Mouse (Mus musculus) lung, embryonic 14.5 days (tissue): ENCODE data around the gene Igsf8. TPM values are rescaled to one million over a fixed set of nuclear protein-coding genes. Genes with fewer than 3 reads are reported as not detected.
A peak's percentile ranks its signal among the peaks of the same experiment; 100 is the strongest.

Experiments used
- ATAC-seq: fragments of 200-750 bp; cut with Nextera tagmentation; 2 replicates; pipeline ENCODE4 v1.8.0; 2017; ENCODE audit warnings: mild to moderate bottlenecking, moderate TSS enrichment, moderate library complexity; ENCODE audit not compliant: insufficient read depth
- DNase-seq: peaks from one replicate; pipeline ENCODE4 v3.0.0-alpha.2; 2015
- H3K27ac ChIP-seq: fragments of 300-500 bp; sonication (generic); 2 replicates; pipeline ENCODE4 v1.5.1; 2014; ENCODE audit warnings: low read depth, mild to moderate bottlenecking, moderate library complexity
- H3K27me3 ChIP-seq: fragments of 300-500 bp; sonication (generic); 2 replicates; pipeline ENCODE4 v1.6.1; 2014; ENCODE audit warnings: low read length, control low read depth; ENCODE audit not compliant: insufficient read depth
- H3K36me3 ChIP-seq: fragments of 300-500 bp; sonication (generic); 2 replicates; pipeline ENCODE4 v1.6.1; 2014; ENCODE audit warnings: control low read depth; ENCODE audit not compliant: insufficient read depth
- H3K4me1 ChIP-seq: fragments of 300-500 bp; sonication (generic); 2 replicates; pipeline ENCODE4 v1.6.1; 2014; ENCODE audit warnings: antibody characterized with exemption, control low read depth; ENCODE audit not compliant: insufficient read depth
- H3K4me2 ChIP-seq: fragments of 300-500 bp; sonication (generic); 2 replicates; pipeline ENCODE4 v1.6.1; 2014; ENCODE audit warnings: mild to moderate bottlenecking
- H3K4me3 ChIP-seq: fragments of 300-500 bp; sonication (generic); 2 replicates; pipeline ENCODE4 v1.5.1; 2014; ENCODE audit warnings: low read depth, low read length
- H3K9ac ChIP-seq: fragments of 300-500 bp; sonication (generic); 2 replicates; pipeline ENCODE4 v1.6.1; 2014
- H3K9me3 ChIP-seq: fragments of 300-500 bp; sonication (generic); 2 replicates; pipeline ENCODE4 v1.6.1; 2016; ENCODE audit warnings: low read depth, low read length, control low read depth
- CTCF ChIP-seq: IDR thresholded peaks from 2 replicates; pipeline ENCODE4 v1.5.1; 2016; ENCODE audit warnings: antibody characterized with exemption, low read depth
- WGBS: fragments of 180-500 bp; shearing (Covaris S2); extraction: QIAGEN DNeasy Blood & Tissue Kit; methylation state at CpG from one replicate; pipeline ENCODE4 v1.1.7; 2014; 5-methylcytosine and 5-hydroxymethylcytosine counted together
- polyA plus RNA-seq: library from polyadenylated mRNA; unstranded; fragments of >200 nt; fragmentation: Nextera tagmentation; extraction: Ambion mirVana; gene quantifications from 2 replicates; pipeline ENCODE4 v1.2.1, GENCODE M21; 2014

The Igsf8 gene
- polyA plus RNA-seq, 1 experiment from 2014 or later, result 47.8 TPM

DNA sequence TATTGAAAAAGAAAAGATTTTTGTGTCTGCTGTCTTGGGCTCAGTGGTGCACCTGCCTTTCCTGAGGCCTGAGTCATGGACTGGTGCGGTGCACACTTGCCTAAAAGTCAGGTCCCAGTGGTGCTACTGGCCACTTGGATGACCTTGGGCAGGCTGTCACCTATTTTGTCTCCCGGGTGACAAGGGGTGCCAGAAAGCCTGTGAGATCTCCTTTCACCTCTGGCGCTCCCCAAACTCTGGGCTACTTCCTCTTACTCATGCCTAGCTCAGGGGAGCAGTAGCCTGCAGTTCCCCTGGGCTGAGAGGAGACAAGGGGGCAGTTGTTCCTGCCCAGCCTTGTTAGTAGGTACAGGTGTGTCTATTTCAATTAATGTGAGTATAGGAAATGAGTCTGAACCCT is 40.9 kb downstream of the Igsf8 start:
- ATAC-seq, result no peak
- TF ChIP-seq CTCF, result no peak
- H3K4me1 ChIP-seq, result no peaks in the 10 kb centered on the region; the same call in 1 of the 2 replicates
- no peak overlapping the region for H3K4me3 ChIP-seq
- DNase-seq, result no peak
- H3K4me2 ChIP-seq, result no peak overlapping the region
- no peaks in the 10 kb centered on the region for H3K27me3 ChIP-seq
- WGBS, result 51% methylated on average over 3 of the region's 3 CpGs
- H3K36me3 ChIP-seq, result no peaks in the 10 kb centered on the region
- no peak overlapping the region for H3K9ac ChIP-seq
- no peak overlapping the region for H3K27ac ChIP-seq
- H3K9me3 ChIP-seq, result no peaks in the 10 kb centered on the region

DNA sequence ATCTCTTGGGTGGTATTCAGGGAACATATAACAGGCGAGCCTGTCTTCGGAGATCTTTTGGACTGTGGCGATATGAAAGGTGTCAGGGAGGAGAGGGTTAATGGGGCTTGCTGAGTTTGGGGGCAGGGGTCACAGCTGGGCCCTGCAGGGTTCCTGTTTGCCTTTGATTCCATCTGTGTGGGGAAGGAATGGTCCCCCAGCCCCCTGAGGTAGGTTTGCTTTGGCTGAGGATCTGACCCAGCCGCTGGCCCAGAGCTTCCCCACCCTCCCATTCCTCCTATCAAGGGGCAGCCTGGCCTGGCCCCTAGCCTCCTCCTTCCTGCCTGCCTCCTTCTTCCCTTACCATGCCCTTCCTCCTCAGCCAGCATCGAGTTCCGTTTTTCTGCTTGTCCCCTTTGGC is 41.4 kb downstream of the Igsf8 start:
- TF ChIP-seq CTCF, result no peak
- no peaks in the 10 kb centered on the region for H3K9me3 ChIP-seq
- no peak overlapping the region for H3K4me2 ChIP-seq
- no peaks in the 10 kb centered on the region for H3K27me3 ChIP-seq
- no peak overlapping the region for H3K27ac ChIP-seq
- WGBS, result 14% methylated on average over 6 of the region's 6 CpGs
- ATAC-seq (no peak), DNase-seq (no peak)
- no peaks in the 10 kb centered on the region; the same call in 1 of the 2 replicates for H3K4me1 ChIP-seq
- H3K36me3 ChIP-seq, result no peaks in the 10 kb centered on the region
- H3K4me3 ChIP-seq, result no peak overlapping the region
- H3K9ac ChIP-seq, result no peak overlapping the region

DNA sequence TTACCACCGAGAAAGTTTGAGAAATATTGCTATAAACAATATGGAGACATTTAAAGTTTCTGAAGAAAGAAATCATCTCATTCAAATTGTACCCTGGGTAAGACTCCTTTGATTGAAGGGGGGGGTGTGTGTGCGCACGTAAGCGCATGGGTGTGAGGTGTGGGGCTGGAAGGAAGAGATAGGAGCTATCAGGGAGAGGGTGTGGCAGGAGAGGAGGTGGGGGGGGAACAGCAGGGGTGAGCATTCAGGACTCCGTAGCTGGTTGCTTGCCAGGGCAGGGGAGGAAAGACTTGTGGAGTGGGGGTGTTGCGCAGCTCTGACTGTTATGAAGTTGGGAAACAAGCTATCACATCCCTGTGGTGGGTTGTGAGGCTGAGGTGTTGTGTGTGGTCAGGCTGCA is 43.0 kb downstream of the Igsf8 start:
- no peak overlapping the region for H3K9ac ChIP-seq
- WGBS, result 65% methylated on average over 6 of the region's 6 CpGs
- H3K4me1 ChIP-seq, result no peaks in the 10 kb centered on the region; the same call in 1 of the 2 replicates
- H3K4me2 ChIP-seq, result no peak overlapping the region
- H3K27ac ChIP-seq, result no peak overlapping the region
- no peak overlapping the region for H3K4me3 ChIP-seq
- H3K36me3 ChIP-seq, result no peaks in the 10 kb centered on the region
- H3K9me3 ChIP-seq, result no peaks in the 10 kb centered on the region
- H3K27me3 ChIP-seq, result no peaks in the 10 kb centered on the region
- ATAC-seq, result no peak
- TF ChIP-seq CTCF, result no peak
- no peak for DNase-seq

DNA sequence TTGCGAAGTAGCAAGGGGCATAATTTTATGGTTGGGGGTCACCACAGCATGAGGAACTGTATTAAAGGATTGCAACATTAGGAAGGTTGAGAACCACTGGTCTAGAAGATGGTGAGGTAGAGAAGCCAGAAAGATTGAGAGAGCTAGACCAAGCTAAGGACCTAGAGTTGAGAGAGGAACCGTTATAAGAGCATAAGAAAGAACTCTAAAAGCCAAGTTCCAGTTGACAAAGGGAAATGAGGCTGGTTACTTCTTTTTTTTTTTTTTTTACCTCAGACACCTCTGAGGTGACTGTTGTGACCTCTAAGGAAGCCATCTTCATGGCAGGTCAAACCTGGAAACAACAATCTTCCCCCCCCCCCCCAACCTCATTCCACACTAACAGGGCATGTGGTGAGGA is 43.7 kb downstream of the Igsf8 start:
- WGBS, result 86% methylated on average over 2 of the region's 2 CpGs

DNA sequence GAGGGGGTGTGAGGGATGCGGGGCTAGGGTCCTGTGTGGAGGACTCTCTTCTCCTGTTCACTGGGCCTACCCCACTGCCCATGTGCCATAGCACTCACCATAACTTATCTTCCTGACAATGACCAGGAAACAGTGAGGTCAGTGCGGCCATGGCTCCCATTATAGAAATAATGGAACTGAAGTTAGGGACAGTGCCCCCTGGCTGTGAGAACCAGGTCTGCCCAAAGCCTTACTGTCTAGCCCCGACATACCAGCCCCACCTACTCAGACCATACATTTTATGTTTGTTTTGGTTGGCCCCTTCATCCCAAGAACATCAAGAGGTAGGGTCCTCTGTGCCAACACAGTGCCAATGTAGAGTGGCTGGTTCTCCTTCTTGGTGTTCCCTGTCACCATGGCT is 44.2 kb downstream of the Igsf8 start:
- no peak overlapping the region for H3K27ac ChIP-seq
- no peaks in the 10 kb centered on the region for H3K36me3 ChIP-seq
- H3K9ac ChIP-seq, result no peak overlapping the region
- H3K4me3 ChIP-seq, result no peak overlapping the region
- no peak for ATAC-seq
- peak; percentile 42 for DNase-seq
- peak; percentile 50 for TF ChIP-seq CTCF
- no peak overlapping the region for H3K4me2 ChIP-seq
- no peaks in the 10 kb centered on the region for H3K9me3 ChIP-seq
- no peaks in the 10 kb centered on the region; the same call in 1 of the 2 replicates for H3K4me1 ChIP-seq
- H3K27me3 ChIP-seq, result no peaks in the 10 kb centered on the region
- WGBS, result 65% methylated on average over 3 of the region's 3 CpGs

More for the DNA sequence above, 43.7 kb downstream of the Igsf8 start:
- H3K4me1 ChIP-seq, result no peaks in the 10 kb centered on the region; the same call in 1 of the 2 replicates
- no peak overlapping the region for H3K4me2 ChIP-seq
- H3K4me3 ChIP-seq, result no peak overlapping the region
- TF ChIP-seq CTCF, result no peak
- no peak overlapping the region for H3K27ac ChIP-seq
- DNase-seq, result no peak
- H3K36me3 ChIP-seq, result no peaks in the 10 kb centered on the region
- H3K27me3 ChIP-seq, result no peaks in the 10 kb centered on the region
- H3K9ac ChIP-seq, result no peak overlapping the region
- no peak for ATAC-seq
- no peaks in the 10 kb centered on the region for H3K9me3 ChIP-seq

DNA sequence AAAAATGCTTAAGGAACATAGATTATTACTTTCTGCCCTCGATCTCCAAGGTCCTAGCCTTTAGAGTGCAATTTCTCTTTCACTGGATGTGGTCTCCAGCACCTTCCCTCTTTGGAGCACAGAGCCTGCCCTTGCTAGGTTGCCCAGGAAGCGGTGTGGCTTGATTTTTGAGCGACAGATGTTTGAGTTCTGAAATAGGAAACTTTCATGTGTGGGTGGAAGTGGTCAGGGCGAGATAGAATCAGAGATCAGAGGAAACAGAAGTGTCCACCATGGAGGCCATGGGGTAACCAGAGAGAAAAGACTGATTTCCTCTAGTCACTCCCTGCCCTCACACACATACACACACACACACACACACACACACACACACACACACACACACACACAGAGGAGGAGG is 44.8 kb downstream of the Igsf8 start:
- Histone ChIP-seq H3K27ac (no peak overlapping the region), H3K4me3 (no peak overlapping the region), H3K9ac (no peak overlapping the region), H3K4me1 (no peaks in the 10 kb centered on the region; the same call in 1 of the 2 replicates), H3K36me3 (no peaks in the 10 kb centered on the region), H3K9me3 (no peaks in the 10 kb centered on the region), H3K4me2 (no peak overlapping the region), H3K27me3 (no peaks in the 10 kb centered on the region)
- ATAC-seq (no peak), DNase-seq (no peak)
- TF ChIP-seq CTCF, result no peak
- 59% methylated on average over 4 of the region's 4 CpGs for WGBS

DNA sequence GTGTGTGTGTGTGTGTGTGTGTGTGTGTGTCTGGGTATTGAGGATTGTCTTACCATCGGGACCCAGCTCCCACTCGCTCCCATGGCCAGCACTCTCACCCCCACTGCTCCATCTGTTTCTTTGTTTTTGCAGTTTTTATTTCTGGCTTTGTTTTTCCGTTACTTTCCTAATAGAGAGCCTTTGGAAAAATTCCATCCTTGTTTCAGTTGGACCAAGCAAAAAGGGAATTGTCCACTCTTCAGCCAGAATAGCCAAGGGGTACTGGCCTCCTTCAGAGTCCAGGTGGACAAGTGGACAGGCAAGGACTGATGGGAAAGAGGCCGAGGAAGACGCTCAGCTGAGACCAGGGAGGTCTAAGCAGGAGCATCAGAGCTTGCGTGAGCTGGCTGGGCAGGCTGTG is 45.4 kb downstream of the Igsf8 start:
- no peaks in the 10 kb centered on the region for H3K9me3 ChIP-seq
- ATAC-seq, result no peak
- TF ChIP-seq CTCF, result no peak
- no peaks in the 10 kb centered on the region for H3K27me3 ChIP-seq
- H3K36me3 ChIP-seq, result no peaks in the 10 kb centered on the region
- H3K9ac ChIP-seq, result peak overlapping the region; percentile 6; the same call in 1 of the 2 replicates
- peak overlapping the region; percentile 88; the same call in 1 of the 2 replicates for H3K27ac ChIP-seq
- DNase-seq, result no peak
- H3K4me3 ChIP-seq, result no peak overlapping the region
- WGBS, result 58% methylated on average over 6 of the region's 6 CpGs
- no peak overlapping the region for H3K4me2 ChIP-seq
- H3K4me1 ChIP-seq, result no peaks in the 10 kb centered on the region; the same call in 1 of the 2 replicates

DNA sequence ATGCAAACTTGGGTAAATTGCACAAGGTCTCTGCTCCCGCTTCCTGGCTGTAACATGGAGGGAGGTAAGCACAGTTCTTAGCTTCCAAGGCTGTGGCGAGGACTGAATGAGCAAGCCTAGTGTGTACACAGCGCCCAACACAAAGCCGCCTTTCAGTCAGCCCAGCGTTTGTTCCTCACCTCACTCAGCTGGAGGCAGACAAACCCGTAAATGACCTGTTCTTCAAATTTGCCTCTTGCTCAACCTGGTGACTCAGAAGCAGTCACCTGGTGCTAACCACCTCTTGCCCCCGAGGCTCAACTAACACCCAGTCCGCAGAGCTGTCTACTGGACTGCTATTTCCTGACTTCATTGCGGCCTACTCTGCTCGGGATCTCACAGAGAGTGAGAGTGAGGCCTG is 46.5 kb downstream of the Igsf8 start:
- H3K9ac ChIP-seq, result no peak overlapping the region
- H3K27ac ChIP-seq, result peak overlapping the region; percentile 88

More for the DNA sequence above, 46.5 kb downstream of the Igsf8 start:
- no peak for TF ChIP-seq CTCF
- H3K4me2 ChIP-seq, result no peak overlapping the region
- H3K27me3 ChIP-seq, result no peaks in the 10 kb centered on the region
- peaks cover 3% of the 10 kb centered on the region for H3K4me1 ChIP-seq
- no peak overlapping the region for H3K4me3 ChIP-seq
- no peaks in the 10 kb centered on the region for H3K36me3 ChIP-seq
- no peaks in the 10 kb centered on the region for H3K9me3 ChIP-seq
- WGBS, result 57% methylated on average over 10 of the region's 10 CpGs
- peak; percentile 75 for DNase-seq
- peak; percentile 33 for ATAC-seq
